Mouse (Mus musculus): ENCODE measurements around the gene Scgn.

The Scgn gene

DNA sequence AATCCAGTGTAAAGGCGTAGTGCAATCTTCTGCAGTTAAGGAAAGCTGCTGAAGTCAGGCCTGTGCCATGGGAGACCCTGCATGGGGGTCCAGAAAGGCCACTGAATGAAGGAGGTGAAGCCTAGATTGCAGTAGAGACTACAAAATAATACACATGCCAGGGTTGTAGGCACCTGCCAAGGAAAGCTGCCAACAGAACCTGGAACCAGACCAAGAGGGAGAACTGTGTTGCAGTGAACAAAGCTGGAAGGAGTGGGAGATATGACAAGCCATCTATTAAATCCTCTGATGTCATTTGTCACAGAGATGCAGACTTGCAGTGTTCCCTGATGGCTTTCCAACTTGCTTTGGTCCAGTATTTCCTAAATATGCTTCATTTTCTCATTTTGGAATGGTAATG is 52.3 kb downstream of the Scgn start:
- 87% methylated on average over 1 of the region's 1 CpGs for WGBS

DNA sequence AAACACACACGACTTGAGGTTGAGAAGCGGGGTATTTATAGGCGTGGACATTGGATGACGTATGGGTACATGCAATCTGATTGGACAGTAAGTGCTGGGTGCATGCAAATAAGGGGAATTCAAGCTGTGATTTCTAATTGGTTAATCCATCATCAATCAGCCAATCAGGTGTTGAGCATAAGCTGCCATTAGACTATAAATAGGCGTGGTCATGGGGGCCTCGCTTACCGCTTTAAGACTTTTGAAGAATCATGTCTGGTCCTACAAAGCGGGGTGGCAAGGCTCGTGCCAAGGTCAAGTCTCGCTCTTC is 56.8 kb downstream of the Scgn start, which contains the start of gene Hist1h2aa:
Gene Hist1h2aa, plus strand, starts transcription at position 252 of the 310 bp plus-strand sequence.
- WGBS = 94% methylated on average over 10 of the region's 10 CpGs

GRCm38 (mm10) chr13:23933421-23934210 is 57.4 kb downstream of the Scgn start, which contains the start of gene Hist1h2ba:
Hist1h2ba (minus strand) TSS chr13:23934156.
- 95% methylated on average over 39 of the region's 39 CpGs for WGBS

- WGBS = 74% methylated on average over 11 of the region's 11 CpGs
Measured at GRCm38 (mm10) chr13:23930904-23931303, 60.1 kb downstream of the Scgn start.

GRCm38 (mm10) chr13:23930461-23930860 is 60.6 kb downstream of the Scgn start:
- WGBS = 94% methylated on average over 9 of the region's 9 CpGs

DNA sequence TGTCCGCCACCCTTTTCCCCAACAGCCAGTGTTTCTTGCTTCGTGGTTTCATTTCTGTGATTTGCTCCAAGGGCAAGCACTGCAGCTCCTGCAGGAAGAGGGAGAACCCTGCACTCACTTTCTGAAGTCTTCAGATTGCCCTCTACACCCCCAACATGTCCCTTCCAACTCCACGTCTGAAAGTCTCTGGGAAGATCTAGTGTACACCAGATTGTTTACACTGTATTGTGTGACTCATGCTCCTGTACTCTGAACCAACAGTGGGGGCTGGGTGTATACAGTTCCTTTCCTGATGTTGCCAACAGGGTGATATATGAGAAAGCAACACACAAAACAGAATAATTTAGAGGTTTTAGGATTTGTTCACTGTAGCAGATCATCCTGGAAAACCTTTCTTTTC is 62.4 kb downstream of the Scgn start:
- 57% methylated on average over 3 of the region's 3 CpGs for WGBS

DNA sequence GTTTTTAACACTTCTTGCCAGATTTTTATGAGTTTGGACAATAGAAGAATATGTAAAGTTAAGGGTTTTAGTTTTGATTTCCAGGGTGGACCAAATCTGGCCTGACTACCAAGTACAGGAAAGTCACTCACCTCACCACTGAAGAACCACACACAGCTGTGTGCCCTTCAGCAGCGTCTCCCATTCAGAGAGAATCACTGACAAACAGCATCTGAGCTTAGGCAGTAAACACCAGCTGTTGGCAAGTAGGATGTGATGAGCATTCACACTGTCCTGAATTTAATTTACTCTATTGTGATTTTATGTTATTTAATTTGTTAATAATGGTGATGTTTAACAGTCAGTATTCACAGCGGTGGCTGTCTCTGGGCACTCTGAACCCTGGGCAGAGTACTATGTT is 65.2 kb downstream of the Scgn start:
- 75% methylated on average over 2 of the region's 2 CpGs for WGBS

- WGBS = 86% methylated on average over 4 of the region's 4 CpGs
Measured at GRCm38 (mm10) chr13:23917674-23918073, 73.3 kb downstream of the Scgn start.

DNA sequence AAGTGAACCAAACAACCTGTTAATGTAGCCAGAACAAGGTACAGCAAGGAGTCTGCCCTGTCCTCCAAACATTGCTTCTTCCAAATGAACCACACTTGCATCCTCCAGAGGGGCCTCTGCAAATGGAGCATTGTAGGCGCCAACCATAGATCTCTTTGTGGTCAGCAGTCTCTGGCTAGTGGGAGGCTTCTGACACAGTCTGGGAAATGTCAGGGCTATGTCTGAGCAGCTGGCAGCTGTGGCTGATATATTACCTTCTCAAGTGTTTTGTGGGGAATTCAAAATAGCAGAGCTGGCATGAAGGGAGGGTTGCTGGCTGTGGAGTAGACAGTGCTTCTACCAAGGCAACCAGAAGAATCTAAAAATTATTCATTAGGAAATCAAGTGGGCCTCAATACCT is 74.9 kb downstream of the Scgn start:
- WGBS = 87% methylated on average over 1 of the region's 1 CpGs

DNA sequence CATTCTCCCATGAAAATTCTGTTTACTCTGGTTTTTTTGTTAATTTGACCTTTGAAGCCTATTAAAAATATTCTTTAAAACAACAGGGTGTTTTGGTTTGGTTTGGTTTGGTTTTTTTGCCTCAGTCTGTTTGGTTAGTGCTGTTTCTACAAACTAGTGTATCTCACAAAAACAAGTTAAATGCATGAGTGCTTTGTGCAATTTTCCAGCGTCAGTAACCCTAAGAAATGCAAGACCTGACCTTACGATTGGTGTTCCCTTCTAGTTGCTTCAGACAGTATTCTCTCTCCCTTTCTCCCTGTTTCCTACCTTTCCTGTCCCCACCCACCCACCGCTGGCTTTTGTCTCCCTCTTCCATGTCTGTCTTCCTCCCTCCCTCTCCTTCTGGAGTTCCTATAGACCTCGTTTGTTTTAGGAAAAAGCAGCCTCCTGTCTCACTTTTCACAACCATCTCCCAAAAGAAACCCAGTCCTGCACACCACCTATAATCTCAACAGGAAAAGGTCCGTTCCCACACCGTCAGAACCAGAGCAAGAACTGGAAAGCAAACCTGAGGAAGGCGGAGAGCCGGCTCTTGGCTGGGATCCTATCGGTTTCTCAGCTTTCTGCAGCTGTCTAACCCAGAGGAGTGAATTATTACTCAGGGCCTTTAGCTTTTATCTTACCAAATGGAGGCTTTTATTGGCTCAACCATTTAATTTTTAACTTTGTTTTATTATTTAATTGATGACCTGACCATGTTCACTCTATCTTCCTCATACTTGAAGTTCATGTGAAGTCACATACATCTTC is 76.4 kb downstream of the Scgn start, which contains the start of gene Slc17a4:
Gene Slc17a4, minus strand, starts transcription at position 634 of the 792 bp plus-strand sequence.
- WGBS = 84% methylated on average over 9 of the region's 9 CpGs

GRCm38 (mm10) chr13:23913791-23914306 is 77.2 kb downstream of the Scgn start:
- WGBS = 72% methylated on average over 6 of the region's 6 CpGs

DNA sequence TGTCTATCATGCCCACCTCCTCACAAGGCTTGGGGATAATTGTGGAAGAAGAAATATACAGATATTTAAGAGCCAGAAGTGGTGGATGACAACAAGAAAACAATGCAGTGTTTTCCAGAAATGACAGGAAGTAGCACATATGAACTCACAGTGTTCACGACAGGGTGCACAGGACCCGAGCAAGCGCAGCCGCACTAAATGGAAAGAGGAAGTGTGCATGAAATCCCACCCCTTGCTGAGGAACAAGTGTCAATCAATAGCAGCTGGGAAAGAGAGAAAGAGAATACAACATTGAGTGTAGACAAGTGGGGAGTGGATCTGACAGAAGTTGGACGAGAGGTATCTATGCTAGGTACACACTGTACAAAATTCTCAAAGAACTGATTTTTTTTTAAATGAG is 79.7 kb downstream of the Scgn start:
- WGBS = 80% methylated on average over 5 of the region's 5 CpGs

DNA sequence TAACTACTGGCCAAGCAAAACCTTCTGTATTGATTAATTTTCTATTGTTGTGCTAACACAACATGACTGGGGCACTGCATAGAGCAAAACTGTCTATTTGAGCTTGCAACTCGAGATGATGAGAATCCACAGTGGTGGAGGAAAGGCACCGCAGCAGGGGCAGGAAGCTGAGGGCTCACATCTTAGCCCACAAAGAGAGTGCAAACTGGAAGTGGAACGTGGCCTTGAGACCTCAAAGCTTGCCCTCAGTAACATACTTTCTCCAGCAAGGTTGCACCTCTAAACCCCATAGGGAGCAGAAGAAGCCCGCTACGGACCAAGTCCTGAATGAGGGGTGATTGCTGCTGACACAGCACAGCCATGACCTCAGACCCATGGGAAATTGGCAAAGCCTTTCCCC is 80.9 kb downstream of the Scgn start:
- 82% methylated on average over 5 of the region's 5 CpGs for WGBS

DNA sequence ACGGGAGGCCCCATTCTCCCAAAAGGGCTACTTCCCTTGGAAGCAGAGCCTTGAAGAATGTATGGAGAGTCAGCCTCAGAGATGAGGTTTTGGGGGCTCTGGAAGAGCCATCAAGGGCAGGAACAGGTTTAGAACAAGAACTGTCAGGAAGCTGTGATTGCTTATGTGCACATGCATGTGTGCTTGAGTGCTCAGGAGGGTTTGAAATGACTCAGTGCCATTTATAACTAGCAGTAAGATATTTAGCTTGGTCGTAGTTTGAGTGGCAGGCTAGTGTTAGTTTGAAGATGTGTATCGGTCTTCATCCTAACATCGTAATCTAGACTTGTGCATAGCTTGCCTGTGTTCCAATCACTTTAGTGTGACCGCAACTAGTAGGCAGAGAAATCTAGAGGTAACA is 84.1 kb downstream of the Scgn start:
- WGBS = 95% methylated on average over 5 of the region's 5 CpGs
